Mouse (Mus musculus): ENCODE measurements around the gene Adh5.

GRCm38 (mm10) chr3:138495166-138496145 is 52.6 kb downstream of the Adh5 start:
- no peak for TF ChIP-seq CTCF (IDR thresholded peaks at IDR 0.05; ENCODE audit: low read depth, low read length)
- no peak for TF ChIP-seq GATA1 (IDR thresholded peaks at IDR 0.05; ENCODE audit: borderline replicate concordance, low read length)
- no peak for TF ChIP-seq TAL1 (conservative IDR thresholded peaks at IDR 0.05; ENCODE audit: low read depth, low read length)
- TF ChIP-seq POLR2AphosphoS5 (IDR thresholded peaks at IDR 0.05; ENCODE audit: insufficient replicate concordance, low read depth, low read length): no peak
